Mouse (Mus musculus): ENCODE results near the gene Rhbdl1. TPM values are rescaled to one million over a fixed set of nuclear protein-coding genes. Genes with fewer than 3 reads are reported as not detected.

Rhbdl1 gene
- total RNA-seq, 2 experiments from 2014 or later = 4.6 TPM; not detected in 1

- ATAC-seq (replicated peaks; ENCODE audit: low FRiP score, poor library complexity, severe bottlenecking) = no peak
These were observed 34.1 kb downstream of the Rhbdl1 start for GRCm38 (mm10) chr17:25802825-25803517.

- peak; percentile 68 for ATAC-seq (replicated peaks; ENCODE audit: low FRiP score, poor library complexity, severe bottlenecking)
These were observed 36.1 kb downstream of the Rhbdl1 start for GRCm38 (mm10) chr17:25801029-25801428.

- peak; percentile 83 for ATAC-seq (replicated peaks; ENCODE audit: low FRiP score, poor library complexity, severe bottlenecking)
These were observed 40.1 kb downstream of the Rhbdl1 start, which contains the start of gene Metrn for GRCm38 (mm10) chr17:25796951-25797369. Gene Metrn (minus strand): TSS chr17:25797136.

- no peak for ATAC-seq (replicated peaks; ENCODE audit: low FRiP score, poor library complexity, severe bottlenecking)
These were observed 40.8 kb downstream of the Rhbdl1 start for GRCm38 (mm10) chr17:25796211-25796771.

- no peak for ATAC-seq (replicated peaks; ENCODE audit: low FRiP score, poor library complexity, severe bottlenecking)
These were observed 41.4 kb downstream of the Rhbdl1 start, which contains the start of gene AC134908.4 for GRCm38 (mm10) chr17:25795609-25796092. Gene AC134908.4 (minus strand): TSS chr17:25795659.

GRCm38 (mm10) chr17:25794998-25795397 is 42.1 kb downstream of the Rhbdl1 start:
- ATAC-seq (replicated peaks; ENCODE audit: low FRiP score, poor library complexity, severe bottlenecking) = no peak

GRCm38 (mm10) chr17:25794197-25794596 is 42.9 kb downstream of the Rhbdl1 start:
- no peak for ATAC-seq (replicated peaks; ENCODE audit: low FRiP score, poor library complexity, severe bottlenecking)

GRCm38 (mm10) chr17:25792615-25793014 is 44.5 kb downstream of the Rhbdl1 start, which contains the start of gene Fam173a:
Gene Fam173a (minus strand): TSS chr17:25792901.
- ATAC-seq (replicated peaks; ENCODE audit: low FRiP score, poor library complexity, severe bottlenecking) = peak; percentile 23

- ATAC-seq (replicated peaks; ENCODE audit: low FRiP score, poor library complexity, severe bottlenecking) = peak; percentile 81
These were observed 45.1 kb downstream of the Rhbdl1 start for GRCm38 (mm10) chr17:25791843-25792527.

GRCm38 (mm10) chr17:25791320-25791842 is 45.7 kb downstream of the Rhbdl1 start:
- ATAC-seq (replicated peaks; ENCODE audit: low FRiP score, poor library complexity, severe bottlenecking) = peak; percentile 4

- ATAC-seq (replicated peaks; ENCODE audit: low FRiP score, poor library complexity, severe bottlenecking) = no peak
These were observed 50.2 kb downstream of the Rhbdl1 start for GRCm38 (mm10) chr17:25786781-25787504.

GRCm38 (mm10) chr17:25786280-25786679 is 50.8 kb downstream of the Rhbdl1 start, which contains the start of gene Ccdc78:
Gene Ccdc78 (plus strand): TSS chr17:25786580.
- no peak for ATAC-seq (replicated peaks; ENCODE audit: low FRiP score, poor library complexity, severe bottlenecking)

- peak; percentile 86 for ATAC-seq (replicated peaks; ENCODE audit: low FRiP score, poor library complexity, severe bottlenecking)
These were observed 51.8 kb downstream of the Rhbdl1 start, which contains the start of gene Haghl for GRCm38 (mm10) chr17:25785281-25785745. Gene Haghl (minus strand): TSS chr17:25785673.

Other genes with a start within 250 kb of the Rhbdl1 start
- gene Gng13, start 120.1 kb downstream of the Rhbdl1 start, total RNA-seq (2015; ENCODE audit: low replicate concordance) = not detected in 2 replicates
- gene Gng13, start 120.1 kb downstream of the Rhbdl1 start, total RNA-seq (2017; ENCODE audit: low replicate concordance) = not detected in 2 replicates
- 15.5 and 33.2 TPM in 2 replicates for gene Chtf18, start 109.9 kb downstream of the Rhbdl1 start, total RNA-seq (2015; ENCODE audit: low replicate concordance)
- 56.2 and 62.6 TPM in 2 replicates for gene Chtf18, start 109.9 kb downstream of the Rhbdl1 start, total RNA-seq (2017; ENCODE audit: low replicate concordance)
- 1.1 and 2.1 TPM in 2 replicates for gene Rpusd1, start 109.6 kb downstream of the Rhbdl1 start, total RNA-seq (2015; ENCODE audit: low replicate concordance)
- gene Rpusd1, start 109.6 kb downstream of the Rhbdl1 start, total RNA-seq (2017; ENCODE audit: low replicate concordance) = 0.26 and 3.7 TPM in 2 replicates
- gene Mslnl, start 101.3 kb downstream of the Rhbdl1 start, total RNA-seq (2015; ENCODE audit: low replicate concordance) = not detected in 2 replicates
- not detected in 2 replicates for gene Mslnl, start 101.3 kb downstream of the Rhbdl1 start, total RNA-seq (2017; ENCODE audit: low replicate concordance)
- gene Msln, start 82.9 kb downstream of the Rhbdl1 start, total RNA-seq (2015; ENCODE audit: low replicate concordance) = not detected in 2 replicates
- gene Msln, start 82.9 kb downstream of the Rhbdl1 start, total RNA-seq (2017; ENCODE audit: low replicate concordance) = not detected in 2 replicates
- 0.42 and 6.8 TPM in 2 replicates for gene Narfl, start 63.5 kb downstream of the Rhbdl1 start, total RNA-seq (2015; ENCODE audit: low replicate concordance)
- 7.1 and 12.0 TPM in 2 replicates for gene Narfl, start 63.5 kb downstream of the Rhbdl1 start, total RNA-seq (2017; ENCODE audit: low replicate concordance)
- gene Haghl, start 51.6 kb downstream of the Rhbdl1 start, total RNA-seq (2015; ENCODE audit: low replicate concordance) = 8.6 and 9.6 TPM in 2 replicates
- gene Haghl, start 51.6 kb downstream of the Rhbdl1 start, total RNA-seq (2017; ENCODE audit: low replicate concordance) = 2.3 and 6.0 TPM in 2 replicates
- not detected in 2 replicates for gene Ccdc78, start 50.7 kb downstream of the Rhbdl1 start, total RNA-seq (2015; ENCODE audit: low replicate concordance)
- not detected in 2 replicates for gene Ccdc78, start 50.7 kb downstream of the Rhbdl1 start, total RNA-seq (2017; ENCODE audit: low replicate concordance)
- gene Fam173a, start 44.4 kb downstream of the Rhbdl1 start, total RNA-seq (2015; ENCODE audit: low replicate concordance) = 38.1 and 51.5 TPM in 2 replicates
- gene Fam173a, start 44.4 kb downstream of the Rhbdl1 start, total RNA-seq (2017; ENCODE audit: low replicate concordance) = 5.4 and 16.7 TPM in 2 replicates
- gene AC134908.4, start 41.6 kb downstream of the Rhbdl1 start, total RNA-seq (2015; ENCODE audit: low replicate concordance) = not detected in 2 replicates
- not detected in 2 replicates for gene AC134908.4, start 41.6 kb downstream of the Rhbdl1 start, total RNA-seq (2017; ENCODE audit: low replicate concordance)
- gene Metrn, start 40.2 kb downstream of the Rhbdl1 start, total RNA-seq (2015; ENCODE audit: low replicate concordance) = not detected in 2 replicates
- 5.4 and 5.9 TPM in 2 replicates for gene Metrn, start 40.2 kb downstream of the Rhbdl1 start, total RNA-seq (2017; ENCODE audit: low replicate concordance)
- not detected in 2 replicates for gene Fbxl16, start 28.2 kb downstream of the Rhbdl1 start, total RNA-seq (2015; ENCODE audit: low replicate concordance)
- gene Fbxl16, start 28.2 kb downstream of the Rhbdl1 start, total RNA-seq (2017; ENCODE audit: low replicate concordance) = not detected in 2 replicates
- 4.2 and 6.5 TPM in 2 replicates for gene Wdr24, start 13.7 kb downstream of the Rhbdl1 start, total RNA-seq (2015; ENCODE audit: low replicate concordance)
- gene Wdr24, start 13.7 kb downstream of the Rhbdl1 start, total RNA-seq (2017; ENCODE audit: low replicate concordance) = 7.0 and 14.5 TPM in 2 replicates
- gene Jmjd8, start 8.4 kb downstream of the Rhbdl1 start, total RNA-seq (2015; ENCODE audit: low replicate concordance) = 5.4 and 6.1 TPM in 2 replicates
- gene Jmjd8, start 8.4 kb downstream of the Rhbdl1 start, total RNA-seq (2017; ENCODE audit: low replicate concordance) = 2.7 and 9.1 TPM in 2 replicates
- gene Stub1, start 3.9 kb downstream of the Rhbdl1 start, total RNA-seq (2015; ENCODE audit: low replicate concordance) = 58.7 and 86.4 TPM in 2 replicates
- 47.1 and 58.4 TPM in 2 replicates for gene Stub1, start 3.9 kb downstream of the Rhbdl1 start, total RNA-seq (2017; ENCODE audit: low replicate concordance)
- gene Gm20683, start 4.5 kb upstream of the Rhbdl1 start, total RNA-seq (2015; ENCODE audit: low replicate concordance) = 1.3 and 1.4 TPM in 2 replicates
- 1.8 TPM in 1 of 2 replicates, not detected in the other for gene Gm20683, start 4.5 kb upstream of the Rhbdl1 start, total RNA-seq (2017; ENCODE audit: low replicate concordance)
- 34.4 and 37.1 TPM in 2 replicates for gene Rhot2, start 7.6 kb upstream of the Rhbdl1 start, total RNA-seq (2015; ENCODE audit: low replicate concordance)
- gene Rhot2, start 7.6 kb upstream of the Rhbdl1 start, total RNA-seq (2017; ENCODE audit: low replicate concordance) = 39.1 and 41.5 TPM in 2 replicates
- 52.8 and 61.6 TPM in 2 replicates for gene Wdr90, start 24.2 kb upstream of the Rhbdl1 start, total RNA-seq (2015; ENCODE audit: low replicate concordance)
- 26.4 and 37.6 TPM in 2 replicates for gene Wdr90, start 24.2 kb upstream of the Rhbdl1 start, total RNA-seq (2017; ENCODE audit: low replicate concordance)
- 4.2 and 11.9 TPM in 2 replicates for gene Mcrip2, start 31.5 kb upstream of the Rhbdl1 start, total RNA-seq (2015; ENCODE audit: low replicate concordance)
- gene Mcrip2, start 31.5 kb upstream of the Rhbdl1 start, total RNA-seq (2017; ENCODE audit: low replicate concordance) = 3.5 TPM in 1 of 2 replicates, not detected in the other
- gene Mettl26, start 37.8 kb upstream of the Rhbdl1 start, total RNA-seq (2015; ENCODE audit: low replicate concordance) = 10.1 and 17.3 TPM in 2 replicates
- 7.1 and 7.7 TPM in 2 replicates for gene Mettl26, start 37.8 kb upstream of the Rhbdl1 start, total RNA-seq (2017; ENCODE audit: low replicate concordance)
- not detected in 2 replicates for gene Wfikkn1, start 43.6 kb upstream of the Rhbdl1 start, total RNA-seq (2015; ENCODE audit: low replicate concordance)
- gene Wfikkn1, start 43.6 kb upstream of the Rhbdl1 start, total RNA-seq (2017; ENCODE audit: low replicate concordance) = 0.26 and 1.7 TPM in 2 replicates
- gene Rab40c, start 82.4 kb upstream of the Rhbdl1 start, total RNA-seq (2015; ENCODE audit: low replicate concordance) = 2.2 and 2.5 TPM in 2 replicates
- gene Rab40c, start 82.4 kb upstream of the Rhbdl1 start, total RNA-seq (2017; ENCODE audit: low replicate concordance) = 0.98 and 3.2 TPM in 2 replicates
- 1,618 and 1,746 TPM in 2 replicates for gene Pigq, start 107.6 kb upstream of the Rhbdl1 start, total RNA-seq (2015; ENCODE audit: low replicate concordance)
- gene Pigq, start 107.6 kb upstream of the Rhbdl1 start, total RNA-seq (2017; ENCODE audit: low replicate concordance) = 1,554 and 1,638 TPM in 2 replicates
- 13.7 and 13.8 TPM in 2 replicates for gene Nhlrc4, start 107.7 kb upstream of the Rhbdl1 start, total RNA-seq (2015; ENCODE audit: low replicate concordance)
- gene Nhlrc4, start 107.7 kb upstream of the Rhbdl1 start, total RNA-seq (2017; ENCODE audit: low replicate concordance) = 13.7 and 18.9 TPM in 2 replicates
- gene A930017K11Rik, start 115.3 kb upstream of the Rhbdl1 start, total RNA-seq (2015; ENCODE audit: low replicate concordance) = not detected in 2 replicates
- gene A930017K11Rik, start 115.3 kb upstream of the Rhbdl1 start, total RNA-seq (2017; ENCODE audit: low replicate concordance) = not detected in 2 replicates
- gene Capn15, start 148.5 kb upstream of the Rhbdl1 start, total RNA-seq (2015; ENCODE audit: low replicate concordance) = 9.6 and 9.7 TPM in 2 replicates
- 5.7 and 9.1 TPM in 2 replicates for gene Capn15, start 148.5 kb upstream of the Rhbdl1 start, total RNA-seq (2017; ENCODE audit: low replicate concordance)
- gene Rab11fip3, start 232.3 kb upstream of the Rhbdl1 start, total RNA-seq (2015; ENCODE audit: low replicate concordance) = not detected in 2 replicates
- gene Rab11fip3, start 232.3 kb upstream of the Rhbdl1 start, total RNA-seq (2017; ENCODE audit: low replicate concordance) = 0.26 TPM in 1 of 2 replicates, not detected in the other